Mouse (Mus musculus) liver, embryonic 16.5 days (tissue): ENCODE results near the gene Dck. TPM values are rescaled to one million over a fixed set of nuclear protein-coding genes. Genes with fewer than 3 reads are reported as not detected.

Experiments
- ATAC-seq: fragments of 200-750 bp; cut with Nextera tagmentation; 2 replicates; pipeline ENCODE4 v1.8.0; 2017; ENCODE audit warnings: low read depth, mild to moderate bottlenecking, moderate number of reproducible peaks, moderate library complexity
- H3K27ac ChIP-seq: fragments of 300-500 bp; sonication (generic); 2 replicates; pipeline ENCODE4 v1.5.1; 2014; ENCODE audit warnings: mild to moderate bottlenecking, low read length
- H3K27me3 ChIP-seq: fragments of 300-500 bp; sonication (generic); 2 replicates; pipeline ENCODE4 v1.6.1; 2014; ENCODE audit warnings: low read depth, low read length, mixed read lengths; ENCODE audit not compliant: control insufficient read depth, insufficient read depth
- H3K36me3 ChIP-seq: fragments of 300-500 bp; sonication (generic); 2 replicates; pipeline ENCODE4 v1.6.1; 2014; ENCODE audit warnings: mild to moderate bottlenecking; ENCODE audit not compliant: control insufficient read depth, insufficient read depth
- H3K4me1 ChIP-seq: fragments of 300-500 bp; sonication (generic); 2 replicates; pipeline ENCODE4 v1.6.1; 2014; ENCODE audit warnings: low read depth, low read length, mixed read lengths; ENCODE audit not compliant: control insufficient read depth
- H3K4me2 ChIP-seq: fragments of 300-500 bp; sonication (generic); 2 replicates; pipeline ENCODE4 v1.6.1; 2014; ENCODE audit warnings: low read depth, low read length, mixed read lengths
- H3K4me3 ChIP-seq: fragments of 300-500 bp; sonication (generic); 2 replicates; pipeline ENCODE4 v1.5.1; 2014; ENCODE audit warnings: low read depth, mild to moderate bottlenecking, low read length
- H3K9ac ChIP-seq: fragments of 300-500 bp; sonication (generic); 2 replicates; pipeline ENCODE4 v1.6.1; 2014; ENCODE audit warnings: low read depth, low read length
- H3K9me3 ChIP-seq: fragments of 300-500 bp; sonication (generic); replicated peaks from 2 replicates; pipeline ENCODE4 v1.6.1; 2016; ENCODE audit warnings: low read length; ENCODE audit not compliant: control insufficient read depth
- WGBS: fragments of 180-500 bp; shearing (Covaris S2); extraction: QIAGEN DNeasy Blood & Tissue Kit; methylation state at CpG from one replicate; pipeline ENCODE4 v1.1.7; 2014; ENCODE audit not compliant: insufficient replicate concordance; 5-methylcytosine and 5-hydroxymethylcytosine counted together
- polyA plus RNA-seq: library from polyadenylated mRNA; unstranded; fragments of >200 nt; fragmentation: Nextera tagmentation; extraction: Ambion mirVana; gene quantifications from 2 replicates; pipeline ENCODE4 v1.2.1, GENCODE M21; 2015

The Dck gene
- polyA plus RNA-seq, 1 experiment from 2014 or later: 81.6 TPM

- no peak overlapping the region for H3K9ac ChIP-seq
- H3K4me2 ChIP-seq: peak overlapping the region; percentile 21; the same call in 1 of the 2 replicates
- no peaks in the 10 kb centered on the region for H3K4me1 ChIP-seq
- no peaks in the 10 kb centered on the region for H3K9me3 ChIP-seq
- ATAC-seq: peak; percentile 62; the same call in 1 of the 2 replicates
- no peaks in the 10 kb centered on the region for H3K27me3 ChIP-seq
- peak overlapping the region; percentile 65; the same call in 1 of the 2 replicates for H3K27ac ChIP-seq
- H3K4me3 ChIP-seq: no peak overlapping the region
- WGBS: 64% methylated on average over 6 of the region's 6 CpGs
- H3K36me3 ChIP-seq: no peaks in the 10 kb centered on the region
Observed at GRCm38 (mm10) chr5:88797121-88797520, 32.3 kb downstream of the Dck start.

DNA sequence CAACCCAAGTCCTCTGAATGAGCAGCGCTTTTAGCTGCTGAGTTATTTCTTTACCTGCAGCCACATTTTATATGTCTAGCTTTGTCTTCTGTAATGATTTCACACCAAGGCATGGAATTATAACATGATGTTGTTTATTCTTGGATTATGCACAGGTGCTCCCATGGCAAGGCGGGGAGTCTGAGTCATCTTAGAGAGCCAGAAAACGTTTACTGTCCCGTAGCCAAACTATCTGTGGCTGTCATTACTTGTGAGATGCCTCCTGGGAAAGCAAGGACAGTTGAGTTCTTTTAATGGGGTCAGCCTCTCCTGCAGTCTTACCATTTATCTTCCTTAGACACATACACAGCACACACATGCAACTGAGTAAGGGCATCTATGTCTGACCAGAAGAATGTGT, 40.8 kb downstream of the Dck start:
- 71% methylated on average over 4 of the region's 4 CpGs for WGBS

DNA sequence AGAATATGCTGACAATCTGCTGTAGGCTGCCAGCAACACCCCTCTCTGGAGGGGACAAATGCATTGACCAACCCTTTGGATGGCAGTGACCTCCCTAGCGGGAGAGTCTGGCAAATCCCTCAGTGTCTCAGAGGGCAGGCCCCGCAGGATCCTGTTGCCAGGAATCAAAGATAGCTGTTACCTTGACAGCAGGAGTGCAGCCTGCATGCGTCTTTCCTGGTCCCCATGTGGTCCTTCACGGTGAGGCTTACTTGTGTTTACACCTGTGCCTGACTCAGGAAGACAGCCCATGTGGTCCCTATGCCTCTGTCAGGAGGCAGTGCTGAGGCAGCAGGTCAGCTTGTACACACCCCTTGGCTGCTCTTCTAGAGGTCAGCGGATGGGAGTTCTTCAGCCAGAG, 41.5 kb downstream of the Dck start:
- Histone ChIP-seq H3K4me3 (no peak overlapping the region), H3K27ac (no peak overlapping the region), H3K9me3 (no peaks in the 10 kb centered on the region), H3K36me3 (no peaks in the 10 kb centered on the region), H3K27me3 (no peaks in the 10 kb centered on the region; the same call in 1 of the 2 replicates), H3K9ac (no peak overlapping the region), H3K4me1 (no peaks in the 10 kb centered on the region), H3K4me2 (no peak overlapping the region)
- WGBS: 19% methylated on average over 5 of the region's 5 CpGs
- ATAC-seq: no peak

More for the DNA sequence above, 40.8 kb downstream of the Dck start:
- Histone ChIP-seq H3K4me3 (no peak overlapping the region), H3K27me3 (no peaks in the 10 kb centered on the region; the same call in 1 of the 2 replicates), H3K9ac (no peak overlapping the region), H3K4me1 (no peaks in the 10 kb centered on the region), H3K4me2 (no peak overlapping the region), H3K27ac (no peak overlapping the region), H3K9me3 (no peaks in the 10 kb centered on the region), H3K36me3 (no peaks in the 10 kb centered on the region)
- no peak for ATAC-seq

DNA sequence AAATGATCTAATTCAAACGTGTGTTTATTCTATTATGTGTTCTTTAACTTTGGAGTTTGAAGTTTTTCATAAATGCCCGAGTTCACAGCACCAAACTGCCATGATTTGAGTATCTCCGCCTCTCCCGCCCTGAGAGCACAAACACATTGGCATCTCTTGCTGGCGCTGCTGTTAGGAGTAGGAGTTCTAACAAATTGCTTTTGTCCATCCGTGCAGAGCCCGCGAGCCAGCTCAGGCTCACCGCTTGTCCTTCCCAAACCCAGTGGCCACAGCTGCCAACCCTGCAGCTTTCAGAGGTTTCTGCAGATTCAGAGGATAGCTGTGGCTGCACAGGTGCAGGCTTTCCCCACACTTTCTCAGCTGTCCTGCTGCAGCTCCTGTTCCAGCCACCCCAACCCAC, 42.5 kb downstream of the Dck start:
- Histone ChIP-seq H3K4me2 (no peak overlapping the region), H3K36me3 (no peaks in the 10 kb centered on the region), H3K27ac (no peak overlapping the region), H3K4me1 (no peaks in the 10 kb centered on the region), H3K9me3 (no peaks in the 10 kb centered on the region), H3K27me3 (no peaks in the 10 kb centered on the region; the same call in 1 of the 2 replicates), H3K4me3 (no peak overlapping the region), H3K9ac (no peak overlapping the region)
- WGBS: 41% methylated on average over 9 of the region's 9 CpGs
- ATAC-seq: no peak

DNA sequence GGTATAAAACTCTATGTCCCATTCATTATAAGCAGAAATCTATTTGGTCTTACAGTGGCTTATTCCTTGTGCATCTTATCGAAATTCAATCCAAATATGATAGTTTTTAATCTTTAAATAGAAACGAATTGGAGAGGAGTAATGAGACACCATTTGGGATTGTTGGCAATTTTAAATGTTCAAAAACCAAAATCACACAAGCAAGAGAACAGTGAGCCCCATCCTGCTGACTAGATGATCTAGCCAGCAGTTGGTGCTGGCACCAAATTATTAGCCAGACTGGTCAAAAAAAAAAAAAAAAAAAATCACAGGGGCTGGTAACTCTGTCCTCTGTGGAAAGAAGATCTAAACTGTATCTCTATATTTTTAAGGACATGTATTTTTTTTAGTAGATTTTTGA, 48.4 kb downstream of the Dck start:
- no peaks in the 10 kb centered on the region for H3K4me1 ChIP-seq
- WGBS: 47% methylated on average over 2 of the region's 2 CpGs
- H3K27me3 ChIP-seq: no peaks in the 10 kb centered on the region
- H3K9ac ChIP-seq: no peak overlapping the region
- H3K9me3 ChIP-seq: no peaks in the 10 kb centered on the region
- no peak overlapping the region for H3K27ac ChIP-seq
- no peak overlapping the region for H3K4me3 ChIP-seq
- H3K4me2 ChIP-seq: no peak overlapping the region
- no peaks in the 10 kb centered on the region for H3K36me3 ChIP-seq
- ATAC-seq: no peak

DNA sequence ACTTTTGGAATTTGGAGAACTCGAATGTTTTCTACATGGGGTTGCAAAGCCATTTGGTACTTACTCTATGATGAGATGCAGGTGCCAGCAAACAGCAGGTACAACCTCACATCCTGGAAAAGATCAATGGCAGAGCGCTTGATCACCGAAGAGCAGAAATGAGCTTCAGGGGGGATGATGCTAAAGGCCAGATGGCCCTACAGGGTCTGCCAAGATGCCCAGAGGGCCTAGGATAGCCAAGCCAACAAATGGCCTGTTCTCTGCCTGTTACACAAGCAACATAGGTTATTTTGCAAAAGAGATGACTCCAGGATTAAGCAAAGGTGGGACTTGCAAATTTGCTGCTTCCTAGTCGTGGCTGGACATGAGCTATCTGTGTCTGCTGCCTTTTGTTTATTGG, 49.8 kb downstream of the Dck start:
- Histone ChIP-seq H3K9ac (no peak overlapping the region), H3K4me2 (no peak overlapping the region), H3K27me3 (no peaks in the 10 kb centered on the region), H3K9me3 (no peaks in the 10 kb centered on the region), H3K36me3 (no peaks in the 10 kb centered on the region), H3K27ac (no peak overlapping the region), H3K4me1 (no peaks in the 10 kb centered on the region), H3K4me3 (no peak overlapping the region)
- WGBS: 57% methylated on average over 4 of the region's 4 CpGs
- ATAC-seq: no peak

DNA sequence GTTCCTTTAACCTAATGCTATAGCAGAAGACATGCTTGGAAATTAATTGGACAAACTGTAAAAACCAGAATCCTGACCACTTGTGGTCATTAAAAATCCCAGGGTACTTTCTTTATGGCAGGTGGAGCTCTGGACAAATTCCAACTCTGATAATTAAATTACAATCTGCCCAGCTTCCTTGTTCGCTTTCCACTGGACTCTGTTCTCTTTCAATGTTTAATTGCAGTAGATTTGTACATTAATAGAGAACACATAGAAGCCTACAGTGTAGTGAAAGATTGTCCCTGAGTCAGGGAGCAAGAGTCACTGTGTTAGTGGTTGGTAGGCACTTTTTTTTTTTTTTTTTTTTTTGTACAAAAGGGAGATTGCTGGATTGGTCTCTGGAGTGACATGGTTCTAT, 56.7 kb downstream of the Dck start:
- Histone ChIP-seq H3K36me3 (no peaks in the 10 kb centered on the region), H3K4me3 (no peak overlapping the region), H3K9ac (no peak overlapping the region), H3K4me1 (no peaks in the 10 kb centered on the region), H3K27me3 (no peaks in the 10 kb centered on the region), H3K9me3 (no peaks in the 10 kb centered on the region), H3K4me2 (no peak overlapping the region), H3K27ac (no peak overlapping the region)
- WGBS: 46% methylated on average over 1 of the region's 1 CpGs
- no peak for ATAC-seq

- H3K9ac ChIP-seq: no peak overlapping the region
- H3K4me2 ChIP-seq: no peak overlapping the region
- no peaks in the 10 kb centered on the region for H3K9me3 ChIP-seq
- H3K27ac ChIP-seq: no peak overlapping the region
- H3K4me3 ChIP-seq: no peak overlapping the region
- no peak for ATAC-seq
- H3K36me3 ChIP-seq: no peaks in the 10 kb centered on the region
- H3K27me3 ChIP-seq: no peaks in the 10 kb centered on the region
- H3K4me1 ChIP-seq: no peaks in the 10 kb centered on the region
- WGBS: 72% methylated on average over 10 of the region's 10 CpGs
Observed at GRCm38 (mm10) chr5:88824838-88825237, 60.0 kb downstream of the Dck start.

GRCm38 (mm10) chr5:88829835-88830571, 65.2 kb downstream of the Dck start:
- H3K4me1 ChIP-seq: no peaks in the 10 kb centered on the region
- no peak overlapping the region for H3K4me3 ChIP-seq
- no peak overlapping the region for H3K27ac ChIP-seq
- no peak overlapping the region for H3K9ac ChIP-seq
- no peaks in the 10 kb centered on the region for H3K36me3 ChIP-seq
- no peak for ATAC-seq
- H3K9me3 ChIP-seq: no peaks in the 10 kb centered on the region
- H3K4me2 ChIP-seq: no peak overlapping the region
- WGBS: 72% methylated on average over 8 of the region's 8 CpGs
- H3K27me3 ChIP-seq: no peaks in the 10 kb centered on the region
